8 mouse cellular contexts compared by ENCODE assay signal in the genomic region with DNA sequence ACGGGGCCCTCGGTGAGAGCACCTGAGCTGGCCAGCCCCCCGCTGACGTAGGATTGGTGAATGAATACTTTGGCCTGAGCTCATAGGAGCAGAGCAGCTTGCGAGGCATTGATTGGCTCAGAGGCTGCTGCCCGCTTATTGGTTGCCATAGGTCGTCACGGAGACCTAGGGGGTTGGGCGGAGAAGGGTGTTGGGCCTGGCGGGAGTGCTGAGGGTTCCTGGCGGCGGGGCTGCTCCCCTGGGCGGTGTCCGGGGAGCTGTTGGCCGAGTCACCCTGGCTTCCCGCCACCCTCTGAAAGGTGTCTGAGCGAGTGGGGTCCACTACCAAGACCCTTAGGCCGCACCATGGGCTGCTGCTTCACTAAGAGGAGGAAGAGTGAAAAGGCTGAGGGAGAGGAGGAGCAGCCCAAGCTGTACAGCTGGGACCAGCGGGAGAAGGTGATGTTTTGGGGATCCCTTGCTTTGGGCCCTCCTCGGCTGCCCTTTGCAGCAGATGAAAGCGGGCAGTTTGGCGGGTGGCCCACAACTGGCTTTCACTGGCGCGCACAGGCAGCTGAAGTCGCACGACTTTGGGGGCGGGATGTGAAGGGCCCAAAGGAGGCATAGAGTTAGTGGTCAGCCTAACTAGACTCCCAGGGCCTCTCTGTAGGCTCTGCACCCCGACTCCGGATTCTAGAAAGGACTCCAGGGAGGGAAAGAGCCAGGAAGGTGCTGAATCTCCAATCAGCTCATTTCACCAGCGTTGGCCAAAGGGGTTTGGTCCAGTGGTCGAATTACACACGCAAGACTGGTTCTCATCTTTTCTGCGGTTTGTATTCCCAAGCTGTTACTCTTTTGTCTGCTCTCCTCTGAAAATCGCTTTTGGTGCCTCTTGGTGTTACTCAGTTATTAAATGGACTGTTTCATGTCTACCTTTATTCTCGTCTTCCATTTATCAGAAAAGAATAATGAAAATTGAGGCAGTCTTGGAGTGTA. TPM values are rescaled to one million over a fixed set of nuclear protein-coding genes. Genes with fewer than 3 reads are reported as not detected.
A peak's percentile ranks its signal among the peaks of the same experiment; 100 is the strongest.
DNase-seq lines count a peak whose midpoint lies in the region; ATAC-seq lines count a peak whose summit lies in the region.

Gene Rp2, plus strand, starts transcription at position 91 of the 975 bp plus-strand sequence.

- no peaks in the 10 kb centered on the region for H3K27me3 ChIP-seq in hindbrain, embryonic 10.5 days (ENCODE audit: insufficient read depth, poor library complexity, severe bottlenecking)

- H3K27ac ChIP-seq in hindbrain, embryonic 10.5 days, result peak within 1 kb of the TSS; percentile 89

- no peaks in the 10 kb centered on the region for H3K9me3 ChIP-seq in hindbrain, embryonic 10.5 days

- H3K4me3 ChIP-seq in hindbrain, embryonic 10.5 days, result peak within 1 kb of the TSS; percentile 67

- ATAC-seq in frontal cortex, adult (ENCODE audit: low TSS enrichment), result peak; percentile 100

- H3K4me1 ChIP-seq in hindbrain, embryonic 10.5 days (replicated peaks), result 0 out of 2 replicates have a peak, but pooled peaks cover 3% of the 10 kb centered on the region

- WGBS in hindbrain, embryonic 10.5 days, result 15% methylated on average over 35 of the region's 35 CpGs

- H3K36me3 ChIP-seq in hindbrain, embryonic 10.5 days, result no peaks in the 10 kb centered on the region

- peak; percentile 85 for DNase-seq in MN1 (ENCODE audit: low spot score)
- DNase-seq in cerebellum, adult 9-10 months, result peak; percentile 85
- peak; percentile 78 for DNase-seq in hindbrain, embryonic 10.5 days (ENCODE audit: low spot score)
- DNase-seq in layer of hippocampus, postnatal 10 days (ENCODE audit: low spot score in 2 of 2), result peak; percentile 62 to 76
- DNase-seq in lung, postnatal 10 days, result peak; percentile 89
- DNase-seq in ovary, postnatal 36 days (ENCODE audit: low spot score), result peak; percentile 77
- peak; percentile 82 for DNase-seq in thymus, postnatal 25 days

RNA-seq across cellular contexts. Expression of gene Rp2, which starts in this region (rescaled TPM):
- 14.6 and 19.0 TPM in 2 replicates for polyA plus RNA-seq in hindbrain, embryonic 10.5 days (2016; fragmentation: Nextera tagmentation; extraction: Ambion mirVana)
- 10 to 100 TPM; 18.0 to 19.0 TPM for total RNA-seq in layer of hippocampus, postnatal 10 days (2021)

Comparison
In these comparisons a context has a peak if more than half of its experiments do, and no peak if none do; other contexts are left out.
1. Peak in every context shown above with its lines: DNase-seq, ATAC-seq, H3K4me3 ChIP-seq and H3K27ac ChIP-seq.